Comparison of ENCODE assay signal across 20 mouse cellular contexts in the genomic region with DNA sequence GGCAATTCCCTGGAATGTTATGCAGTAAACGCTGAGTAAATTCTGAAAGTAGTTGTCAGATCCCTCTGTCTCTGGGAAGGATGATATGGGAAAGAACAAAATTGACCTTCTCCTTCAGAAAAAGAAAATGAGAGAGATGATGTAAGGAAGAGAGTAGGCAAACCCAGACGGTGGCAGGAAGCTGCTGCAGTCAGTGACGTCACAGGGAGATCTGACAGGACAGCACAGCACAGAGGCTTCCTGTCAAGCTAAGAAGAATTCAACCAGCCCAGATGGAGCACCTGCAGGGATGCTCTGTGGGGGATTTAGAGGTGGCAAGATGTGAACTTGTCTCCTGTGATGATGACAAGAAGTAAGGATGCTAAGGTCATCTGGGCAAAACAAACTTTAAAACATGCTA.
A peak's percentile ranks its signal among the peaks of the same experiment; 100 is the strongest.
DNase-seq lines count a peak whose midpoint lies in the region; ATAC-seq and TF ChIP-seq lines count a peak whose summit lies in the region.
"Had no signal": no experiment of that assay in that cellular context is flagged by ENCODE, and none has a peak within 500 bp of the region (broad histone marks: within the 10 kb centered on the region; RNA-seq: fewer than 3 reads in every experiment).

No protein-coding gene starts in this region.

- no peak overlapping the region for H3K4me2 ChIP-seq in forebrain, embryonic 15.5 days (replicated peaks)
- H3K4me2 ChIP-seq: heart, embryonic 13.5 days; liver, embryonic 11.5 days; neural tube, embryonic 12.5 days had no signal

- H3K4me1 ChIP-seq in cerebellum, adult 2 months (ENCODE audit: control insufficient read depth, insufficient read depth, low read length), result no peaks in the 10 kb centered on the region; the same call in 1 of the 2 replicates
- no peaks in the 10 kb centered on the region for H3K4me1 ChIP-seq in forebrain, embryonic 15.5 days
- H3K4me1 ChIP-seq: heart, embryonic 13.5 days; neural tube, embryonic 12.5 days had no signal

- H3K27me3 ChIP-seq in cerebellum, adult 2 months (ENCODE audit: control insufficient read depth, insufficient read depth, low read length), result no peaks in the 10 kb centered on the region
- H3K27me3 ChIP-seq in forebrain, embryonic 15.5 days, result no peaks in the 10 kb centered on the region
- H3K27me3 ChIP-seq: heart, embryonic 13.5 days; neural tube, embryonic 12.5 days had no signal

- H3K9me3 ChIP-seq in forebrain, embryonic 15.5 days, result no peaks in the 10 kb centered on the region
- H3K9me3 ChIP-seq: forebrain, embryonic 10.5 days; heart, embryonic 13.5 days; midbrain, embryonic 10.5 days; neural tube, embryonic 12.5 days had no signal

- H3K27ac ChIP-seq in cerebellum, adult 2 months (ENCODE audit: insufficient read depth, low read length), result no peak overlapping the region
- no peak overlapping the region for H3K27ac ChIP-seq in forebrain, embryonic 15.5 days (replicated peaks)
- H3K27ac ChIP-seq: forebrain, embryonic 10.5 days; heart, embryonic 13.5 days; midbrain, embryonic 10.5 days; neural tube, embryonic 12.5 days had no signal

- no peak for TF ChIP-seq CTCF in cerebellum, adult 2 months (IDR thresholded peaks at IDR 0.05; ENCODE audit: borderline replicate concordance, insufficient read depth, low read depth, low read length)

- peak; percentile 11 for DNase-seq in cerebellum, adult 11-12 months
- DNase-seq in cerebellum, postnatal 4 days (ENCODE audit: low spot score in 2 of 2), result no peak
- DNase-seq in cerebellum, adult 2 months, result peak; percentile 38 to 48
- peak; percentile 8 to 22 for DNase-seq in cerebellum, postnatal 36 days
- peak; percentile 40 for DNase-seq in thymus, postnatal 14 days
- no peak for DNase-seq in frontal cortex, adult 2 months (ENCODE audit: extremely low spot score in 1 of 2, low spot score in 1 of 2)
- no peak for DNase-seq in spleen, adult 18-20 months
- DNase-seq: adrenal gland, adult 8-10 months; heart, adult 18-20 months; heart, postnatal 36 days; layer of hippocampus, adult 9-11 months; lung, adult 2 months; lung, postnatal 36 days had no signal

- ATAC-seq in forebrain, embryonic 15.5 days (replicated peaks), result no peak
- ATAC-seq: hindbrain, embryonic 16.5 days had no signal

- 38% methylated on average over 3 of the region's 3 CpGs for WGBS in cerebellum, adult 2 months
- 76% methylated on average over 3 of the region's 3 CpGs for WGBS in forebrain, embryonic 15.5 days

- no peak overlapping the region for H3K4me3 ChIP-seq in cerebellum, adult 2 months (replicated peaks; ENCODE audit: insufficient read depth, low read depth, low read length)
- no peak overlapping the region for H3K4me3 ChIP-seq in forebrain, embryonic 15.5 days
- H3K4me3 ChIP-seq: forebrain, embryonic 10.5 days; heart, embryonic 13.5 days; midbrain, embryonic 10.5 days; neural tube, embryonic 12.5 days had no signal

- TF ChIP-seq POLR2A in cerebellum, adult 2 months (IDR thresholded peaks at IDR 0.05; ENCODE audit: borderline replicate concordance, insufficient read depth, low read length), result no peak

- H3K9ac ChIP-seq in forebrain, embryonic 15.5 days (replicated peaks), result no peak overlapping the region
- H3K9ac ChIP-seq: heart, embryonic 13.5 days; neural tube, embryonic 12.5 days had no signal

- no peaks in the 10 kb centered on the region for H3K36me3 ChIP-seq in forebrain, embryonic 15.5 days
- H3K36me3 ChIP-seq: forebrain, embryonic 10.5 days; heart, embryonic 13.5 days; midbrain, embryonic 10.5 days; neural tube, embryonic 12.5 days had no signal

Comparison
In these comparisons a context has a peak if more than half of its experiments do, and no peak if none do; other contexts are left out.
1. DNase-seq: peak in cerebellum, adult 11-12 months (single experiment), cerebellum, adult 2 months (2 of 2), cerebellum, postnatal 36 days (2 of 2) and thymus, postnatal 14 days (single experiment); none in cerebellum, postnatal 4 days (0 of 2), frontal cortex, adult 2 months (0 of 2) and spleen, adult 18-20 months (0 of 2).